Mouse (Mus musculus) hindbrain, embryonic 12.5 days (tissue): ENCODE results near the gene Clcnka. TPM values are rescaled to one million over a fixed set of nuclear protein-coding genes. Genes with fewer than 3 reads are reported as not detected.

ENCODE experiments used
- ATAC-seq: fragments of 200-750 bp; cut with Nextera tagmentation; 2 replicates; pipeline ENCODE4 v1.8.0; 2017; ENCODE audit warnings: moderate TSS enrichment; ENCODE audit not compliant: low FRiP score
- H3K27ac ChIP-seq: fragments of 300-500 bp; sonication (generic); 2 replicates; pipeline ENCODE4 v1.5.1; 2016; ENCODE audit warnings: mild to moderate bottlenecking
- H3K27me3 ChIP-seq: fragments of 300-500 bp; sonication (generic); 2 replicates; pipeline ENCODE4 v1.6.1; 2016; ENCODE audit warnings: mild to moderate bottlenecking
- H3K36me3 ChIP-seq: fragments of 300-500 bp; sonication (generic); 2 replicates; pipeline ENCODE4 v1.6.1; 2016; ENCODE audit warnings: mild to moderate bottlenecking
- H3K4me1 ChIP-seq: fragments of 300-500 bp; sonication (generic); 2 replicates; pipeline ENCODE4 v1.6.1; 2016
- H3K4me2 ChIP-seq: fragments of 300-500 bp; sonication (generic); replicated peaks from 2 replicates; pipeline ENCODE4 v1.6.1; 2016; ENCODE audit warnings: mild to moderate bottlenecking
- H3K4me3 ChIP-seq: fragments of 300-500 bp; sonication (generic); 2 replicates; pipeline ENCODE4 v1.5.1; 2016; ENCODE audit warnings: mild to moderate bottlenecking
- H3K9ac ChIP-seq: fragments of 300-500 bp; sonication (generic); 2 replicates; pipeline ENCODE4 v1.6.1; 2016; ENCODE audit warnings: mild to moderate bottlenecking, moderate library complexity
- H3K9me3 ChIP-seq: fragments of 300-500 bp; sonication (generic); replicated peaks from 2 replicates; pipeline ENCODE4 v1.6.1; 2016; ENCODE audit warnings: mild to moderate bottlenecking
- WGBS: fragments of 180-500 bp; shearing (Covaris S2); methylation state at CpG from one replicate; pipeline ENCODE4 v1.1.7; 2016; 5-methylcytosine and 5-hydroxymethylcytosine counted together
- polyA plus RNA-seq: library from polyadenylated mRNA; unstranded; fragments of >200 nt; fragmentation: Nextera tagmentation; extraction: Ambion mirVana; gene quantifications from 2 replicates; pipeline ENCODE4 v1.2.1, GENCODE M21; 2016

Gene Clcnka
- polyA plus RNA-seq, 1 experiment from 2014 or later, result 1.3 TPM

- ATAC-seq, result no peak
- Histone ChIP-seq H3K9ac (no peak overlapping the region), H3K27ac (no peak overlapping the region), H3K4me2 (no peak overlapping the region), H3K4me1 (no peaks in the 10 kb centered on the region), H3K36me3 (no peaks in the 10 kb centered on the region), H3K27me3 (peaks cover 16% of the 10 kb centered on the region), H3K4me3 (no peak overlapping the region), H3K9me3 (no peaks in the 10 kb centered on the region)
- 69% methylated on average over 18 of the region's 18 CpGs for WGBS
Measured at GRCm38 (mm10) chr4:141389366-141390150, 9.0 kb downstream of the Clcnka start.

GRCm38 (mm10) chr4:141387933-141388332 lies 10.6 kb downstream of the Clcnka start:
- no peak for ATAC-seq
- WGBS, result 70% methylated on average over 5 of the region's 5 CpGs
- H3K36me3 ChIP-seq, result no peaks in the 10 kb centered on the region
- no peak overlapping the region for H3K4me3 ChIP-seq
- no peak overlapping the region for H3K27ac ChIP-seq
- no peak overlapping the region for H3K4me2 ChIP-seq
- peaks cover 30% of the 10 kb centered on the region for H3K27me3 ChIP-seq
- no peak overlapping the region for H3K9ac ChIP-seq
- H3K4me1 ChIP-seq, result peaks cover 4% of the 10 kb centered on the region
- H3K9me3 ChIP-seq, result no peaks in the 10 kb centered on the region

GRCm38 (mm10) chr4:141387093-141387784 lies 11.3 kb downstream of the Clcnka start:
- Histone ChIP-seq H3K27me3 (peaks cover 37% of the 10 kb centered on the region), H3K4me2 (no peak overlapping the region), H3K36me3 (no peaks in the 10 kb centered on the region), H3K9me3 (no peaks in the 10 kb centered on the region), H3K9ac (no peak overlapping the region), H3K4me3 (no peak overlapping the region), H3K27ac (no peak overlapping the region), H3K4me1 (peaks cover 10% of the 10 kb centered on the region)
- peak; percentile 18; the same call in 1 of the 2 replicates for ATAC-seq
- 20% methylated on average over 5 of the region's 5 CpGs for WGBS

GRCm38 (mm10) chr4:141386150-141386549 lies 12.4 kb downstream of the Clcnka start:
- no peak for ATAC-seq
- WGBS, result 74% methylated on average over 7 of the region's 7 CpGs
- no peak overlapping the region for H3K4me3 ChIP-seq
- H3K4me1 ChIP-seq, result peaks cover 13% of the 10 kb centered on the region
- H3K27me3 ChIP-seq, result peaks cover 42% of the 10 kb centered on the region
- H3K9ac ChIP-seq, result no peak overlapping the region
- no peaks in the 10 kb centered on the region for H3K36me3 ChIP-seq
- H3K9me3 ChIP-seq, result no peaks in the 10 kb centered on the region
- no peak overlapping the region for H3K4me2 ChIP-seq
- no peak overlapping the region for H3K27ac ChIP-seq

GRCm38 (mm10) chr4:141385275-141385674 lies 13.2 kb downstream of the Clcnka start:
- no peak overlapping the region for H3K27ac ChIP-seq
- under 1% methylated on average over 7 of the region's 7 CpGs for whole genome bisulfite sequencing
- no peaks in the 10 kb centered on the region for H3K36me3 ChIP-seq
- H3K27me3 ChIP-seq, result peaks cover 50% of the 10 kb centered on the region
- H3K9ac ChIP-seq, result no peak overlapping the region
- peaks cover 13% of the 10 kb centered on the region for H3K4me1 ChIP-seq
- no peak overlapping the region for H3K4me2 ChIP-seq
- ATAC-seq, result no peak
- H3K4me3 ChIP-seq, result no peak overlapping the region
- H3K9me3 ChIP-seq, result no peaks in the 10 kb centered on the region

- under 1% methylated on average over 25 of the region's 25 CpGs for WGBS
- H3K4me3 ChIP-seq, result peak overlapping the region; percentile 34
- H3K9ac ChIP-seq, result peak overlapping the region; percentile 56
- H3K27ac ChIP-seq, result no peak overlapping the region
- H3K9me3 ChIP-seq, result no peaks in the 10 kb centered on the region
- H3K4me2 ChIP-seq, result peak overlapping the region; percentile 63
- H3K27me3 ChIP-seq, result peaks cover 51% of the 10 kb centered on the region
- no peaks in the 10 kb centered on the region for H3K36me3 ChIP-seq
- peaks cover 13% of the 10 kb centered on the region for H3K4me1 ChIP-seq
- peak; percentile 50; the same call in 1 of the 2 replicates for ATAC-seq
Measured at GRCm38 (mm10) chr4:141382406-141382805, 16.1 kb downstream of the Clcnka start.

- H3K9ac ChIP-seq, result no peak overlapping the region
- no peak overlapping the region for H3K27ac ChIP-seq
- no peak overlapping the region for H3K4me3 ChIP-seq
- 52% methylated on average over 8 of the region's 8 CpGs for WGBS
- no peak overlapping the region for H3K4me2 ChIP-seq
- ATAC-seq, result no peak
- H3K4me1 ChIP-seq, result peaks cover 13% of the 10 kb centered on the region
- H3K27me3 ChIP-seq, result peaks cover 44% of the 10 kb centered on the region
- no peaks in the 10 kb centered on the region for H3K9me3 ChIP-seq
- H3K36me3 ChIP-seq, result no peaks in the 10 kb centered on the region
Measured at GRCm38 (mm10) chr4:141379674-141380073, 18.9 kb downstream of the Clcnka start.

- no peak for ATAC-seq
- H3K9me3 ChIP-seq, result no peaks in the 10 kb centered on the region
- no peak overlapping the region for H3K27ac ChIP-seq
- H3K4me1 ChIP-seq, result peaks cover 9% of the 10 kb centered on the region; the same call in 1 of the 2 replicates
- 86% methylated on average over 5 of the region's 5 CpGs for WGBS
- H3K27me3 ChIP-seq, result peaks cover 26% of the 10 kb centered on the region
- H3K4me3 ChIP-seq, result no peak overlapping the region
- H3K9ac ChIP-seq, result no peak overlapping the region
- no peak overlapping the region for H3K4me2 ChIP-seq
- H3K36me3 ChIP-seq, result no peaks in the 10 kb centered on the region
Measured at GRCm38 (mm10) chr4:141372426-141372825, 26.1 kb downstream of the Clcnka start.

GRCm38 (mm10) chr4:141367997-141368791 lies 30.3 kb downstream of the Clcnka start, which contains the start of gene Fam131c:
Gene Fam131c, plus strand, starts transcription at chr4:141368220.
- peak; percentile 42; the same call in 1 of the 2 replicates for ATAC-seq
- H3K27me3 ChIP-seq, result peaks cover 67% of the 10 kb centered on the region
- under 1% methylated on average over 50 of the region's 71 CpGs for WGBS
- no peak within 1 kb of the TSS for H3K27ac ChIP-seq
- no peaks in the 10 kb centered on the region for H3K9me3 ChIP-seq
- peak within 1 kb of the TSS; percentile 99 for H3K4me2 ChIP-seq
- H3K36me3 ChIP-seq, result no peaks in the 10 kb centered on the region
- H3K9ac ChIP-seq, result peak within 1 kb of the TSS; percentile 69
- peaks cover 9% of the 10 kb centered on the region; the same call in 1 of the 2 replicates for H3K4me1 ChIP-seq
- peak within 1 kb of the TSS; percentile 59 for H3K4me3 ChIP-seq

GRCm38 (mm10) chr4:141365876-141366275 lies 32.6 kb downstream of the Clcnka start:
- Histone ChIP-seq H3K9me3 (no peaks in the 10 kb centered on the region), H3K4me3 (no peak overlapping the region), H3K36me3 (no peaks in the 10 kb centered on the region), H3K27ac (no peak overlapping the region), H3K9ac (no peak overlapping the region), H3K4me1 (peaks cover 9% of the 10 kb centered on the region; the same call in 1 of the 2 replicates), H3K27me3 (peaks cover 81% of the 10 kb centered on the region), H3K4me2 (no peak overlapping the region)
- ATAC-seq, result no peak
- 43% methylated on average over 7 of the region's 7 CpGs for WGBS

GRCm38 (mm10) chr4:141365126-141365525 lies 33.4 kb downstream of the Clcnka start:
- H3K9ac ChIP-seq, result no peak overlapping the region
- peaks cover 9% of the 10 kb centered on the region; the same call in 1 of the 2 replicates for H3K4me1 ChIP-seq
- H3K27ac ChIP-seq, result no peak overlapping the region
- no peaks in the 10 kb centered on the region for H3K36me3 ChIP-seq
- no peak overlapping the region for H3K4me3 ChIP-seq
- 49% methylated on average over 8 of the region's 8 CpGs for WGBS
- no peak for ATAC-seq
- H3K27me3 ChIP-seq, result peaks cover 77% of the 10 kb centered on the region
- no peaks in the 10 kb centered on the region for H3K9me3 ChIP-seq
- H3K4me2 ChIP-seq, result no peak overlapping the region
